Comparison of ENCODE assay signal across 18 mouse cellular contexts in the genomic region with DNA sequence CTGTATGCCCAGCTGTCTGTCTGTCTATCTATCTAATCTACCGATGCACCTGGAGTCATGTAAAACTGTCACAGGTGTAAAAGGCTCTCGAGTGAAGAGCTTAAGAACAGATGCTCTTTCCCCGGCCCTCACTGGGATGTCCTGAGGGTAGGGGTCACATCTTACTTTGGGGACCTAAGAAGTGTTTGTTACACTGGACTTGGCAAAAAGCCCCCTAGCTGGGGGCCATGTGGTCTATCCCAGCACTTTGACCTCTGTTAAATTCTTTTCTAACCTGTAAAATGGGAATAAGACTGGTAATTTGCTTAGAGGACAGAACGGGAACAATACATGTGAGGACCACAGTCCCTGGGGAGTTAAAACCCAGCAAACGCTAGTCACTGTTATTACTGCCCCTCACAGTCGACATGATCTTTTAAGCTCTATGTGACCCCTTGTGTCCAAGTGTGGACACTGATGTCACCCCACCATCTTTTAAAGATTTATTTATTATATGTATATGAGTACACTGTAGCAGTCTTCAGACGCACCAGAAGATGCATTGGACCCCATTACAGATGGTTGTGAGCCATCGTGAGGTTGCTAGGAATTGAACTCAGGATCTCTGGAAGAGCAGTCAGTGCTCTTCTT.
"Had no signal": no experiment of that assay in that cellular context is flagged by ENCODE, and none has a peak within 500 bp of the region (broad histone marks: within the 10 kb centered on the region; RNA-seq: fewer than 3 reads in every experiment).

No protein-coding gene starts in this region.

- H3K27me3 ChIP-seq: midbrain, embryonic 13.5 days; midbrain, embryonic 15.5 days; neural tube, embryonic 13.5 days; neural tube, embryonic 15.5 days had no signal

- DNase-seq: lung, adult 18-20 months; lung, embryonic 14.5 days; lung, postnatal 10 days; lung, postnatal 4 days; retina, postnatal 1 day; right cerebral cortex, adult 18-20 months; right cerebral cortex, postnatal 25 days; right cerebral cortex, postnatal 4 days; spleen, adult 18-20 months; thymus, adult 18-20 months; thymus, postnatal 14 days; thymus, postnatal 36 days had no signal

- H3K27ac ChIP-seq: midbrain, embryonic 10.5 days; midbrain, embryonic 13.5 days; midbrain, embryonic 15.5 days; neural tube, embryonic 13.5 days; neural tube, embryonic 15.5 days had no signal

- H3K9ac ChIP-seq: lung, embryonic 14.5 days; midbrain, embryonic 13.5 days; midbrain, embryonic 15.5 days; neural tube, embryonic 13.5 days; neural tube, embryonic 15.5 days had no signal

- H3K36me3 ChIP-seq: midbrain, embryonic 10.5 days; midbrain, embryonic 13.5 days; midbrain, embryonic 15.5 days; neural tube, embryonic 13.5 days; neural tube, embryonic 15.5 days had no signal

- H3K4me1 ChIP-seq: midbrain, embryonic 13.5 days; neural tube, embryonic 13.5 days; neural tube, embryonic 15.5 days had no signal

- H3K4me2 ChIP-seq: lung, embryonic 14.5 days; midbrain, embryonic 13.5 days; midbrain, embryonic 15.5 days; neural tube, embryonic 13.5 days; neural tube, embryonic 15.5 days had no signal

- H3K4me3 ChIP-seq: midbrain, embryonic 10.5 days; midbrain, embryonic 13.5 days; midbrain, embryonic 15.5 days; myocyte; neural tube, embryonic 13.5 days; neural tube, embryonic 15.5 days had no signal

- H3K9me3 ChIP-seq: midbrain, embryonic 10.5 days; midbrain, embryonic 13.5 days; midbrain, embryonic 15.5 days; neural tube, embryonic 13.5 days; neural tube, embryonic 15.5 days had no signal
